Mouse (Mus musculus) neural tube, embryonic 11.5 days (tissue): ENCODE results near the gene Tmem185b. TPM values are rescaled to one million over a fixed set of nuclear protein-coding genes. Genes with fewer than 3 reads are reported as not detected.

ENCODE experiments used
- polyA plus RNA-seq: library from polyadenylated mRNA; unstranded; fragments of >200 nt; fragmentation: Nextera tagmentation; extraction: Ambion mirVana; gene quantifications from 2 replicates; pipeline ENCODE4 v1.2.1, GENCODE M21; 2014

The Tmem185b gene
- polyA plus RNA-seq, 1 experiment from 2014 or later, result 23.1 TPM

Other genes with a start within 250 kb of the Tmem185b start
- 0.51 and 0.64 TPM in 2 replicates for gene Inhbb, start 103.9 kb upstream of the Tmem185b start, polyA plus RNA-seq
- 78.6 and 84.1 TPM in 2 replicates for gene Ralb, start 21.4 kb upstream of the Tmem185b start, polyA plus RNA-seq
- gene Epb41l5, start 122.8 kb downstream of the Tmem185b start, polyA plus RNA-seq, result 30.4 and 33.3 TPM in 2 replicates